Mouse (Mus musculus) c-Kit-positive CD71-positive TER-119-negative erythroid progenitor cells, embryonic 14.5 days (primary cell): ENCODE data around the gene Pnrc1.

Experiments
- DNase-seq: peaks from one replicate; pipeline ENCODE4 v3.0.0-alpha.2; 2013; ENCODE audit warnings: low read depth

The Pnrc1 gene

DNA sequence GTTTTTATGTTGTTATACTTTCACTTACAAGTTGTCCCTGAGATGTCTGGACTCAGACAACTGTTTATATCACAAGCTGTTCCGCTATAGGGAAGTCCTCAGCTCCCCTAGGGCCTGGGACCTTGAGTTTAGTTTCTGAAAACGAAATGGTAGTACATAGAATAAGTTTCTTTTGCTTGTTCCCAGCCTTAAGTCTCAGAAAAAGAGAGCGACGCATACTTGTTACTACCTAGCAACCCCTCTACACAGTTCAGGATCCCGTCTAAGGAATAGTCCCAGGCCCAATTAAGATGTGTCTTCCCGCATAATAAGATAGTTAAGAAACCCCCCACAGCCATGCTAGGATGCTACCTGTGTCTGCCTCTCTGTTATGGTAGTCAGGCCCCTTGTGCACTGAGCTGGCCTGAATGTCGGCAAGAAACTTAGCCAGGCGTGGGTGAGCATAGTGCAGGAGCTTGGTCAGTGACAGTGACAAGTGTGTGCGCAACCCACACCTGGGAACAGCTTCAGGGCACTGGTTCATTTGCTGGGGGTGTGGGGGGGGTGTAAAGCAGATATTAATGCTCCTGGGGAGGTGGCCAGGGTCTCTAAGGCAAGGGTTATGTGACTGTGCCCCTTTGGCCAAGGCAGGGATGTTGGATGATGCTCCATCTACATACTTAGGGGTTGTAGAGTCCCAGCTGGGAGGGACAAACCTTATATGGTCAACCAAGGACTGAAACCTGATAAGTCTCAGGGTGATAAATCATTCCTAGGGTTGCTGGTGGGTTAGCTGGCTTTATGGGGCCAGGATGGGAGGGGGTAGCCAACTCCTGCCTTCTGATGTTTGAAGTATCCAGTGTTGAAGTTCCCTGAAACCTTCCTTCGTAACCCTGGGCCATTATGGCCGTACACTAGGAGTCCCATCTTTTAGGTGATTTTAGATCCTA is 19.3 kb downstream of the Pnrc1 start:
- no peak for DNase-seq

GRCm38 (mm10) chr4:33264979-33265726 is 24.8 kb downstream of the Pnrc1 start:
- DNase-seq, result no peak

GRCm38 (mm10) chr4:33262897-33263296 is 27.1 kb downstream of the Pnrc1 start:
- no peak for DNase-seq

DNA sequence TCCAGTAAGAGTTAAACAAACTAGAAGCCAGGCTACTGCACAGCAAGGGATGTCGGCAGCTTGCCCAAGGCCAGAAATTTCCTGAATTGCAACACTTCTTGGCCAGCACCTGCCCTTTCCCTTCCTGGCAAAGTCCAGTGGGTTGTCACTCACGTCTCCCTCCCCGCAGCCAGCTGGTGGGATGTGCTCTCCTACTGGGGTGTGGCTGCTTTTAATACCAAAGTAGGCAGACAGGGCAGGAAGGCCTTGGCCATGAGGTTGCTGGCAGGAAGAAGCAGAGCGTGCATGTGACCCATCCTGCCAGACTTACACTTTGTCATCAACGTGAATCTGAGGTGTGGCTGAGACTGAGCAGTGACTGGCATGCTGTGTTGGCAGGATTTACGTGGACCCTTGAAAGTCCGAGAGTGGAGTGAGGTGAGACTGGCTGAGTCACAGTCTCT is 28.6 kb downstream of the Pnrc1 start:
- no peak for DNase-seq

DNA sequence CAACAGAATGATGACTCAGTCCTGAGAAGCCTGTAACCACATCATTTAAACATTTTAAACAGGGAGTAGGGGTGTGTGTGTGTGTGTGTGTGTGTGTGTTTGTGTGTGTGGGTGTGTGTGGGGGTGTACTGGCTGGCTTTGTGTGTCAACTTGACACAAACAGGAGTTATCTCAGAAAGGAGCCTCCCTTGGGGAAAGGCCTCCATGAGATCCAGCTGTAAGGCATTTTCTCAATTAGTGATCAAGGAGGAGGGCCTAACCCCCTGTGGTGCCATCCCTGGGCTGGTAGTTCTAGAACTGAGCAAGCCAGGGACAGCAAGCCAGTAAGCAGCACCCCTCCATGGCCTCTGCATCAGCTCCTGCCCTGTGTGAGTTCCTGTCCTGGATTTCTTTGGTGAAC is 29.7 kb downstream of the Pnrc1 start:
- no peak for DNase-seq

GRCm38 (mm10) chr4:33257263-33257964 is 32.5 kb downstream of the Pnrc1 start:
- DNase-seq, result no peak

DNA sequence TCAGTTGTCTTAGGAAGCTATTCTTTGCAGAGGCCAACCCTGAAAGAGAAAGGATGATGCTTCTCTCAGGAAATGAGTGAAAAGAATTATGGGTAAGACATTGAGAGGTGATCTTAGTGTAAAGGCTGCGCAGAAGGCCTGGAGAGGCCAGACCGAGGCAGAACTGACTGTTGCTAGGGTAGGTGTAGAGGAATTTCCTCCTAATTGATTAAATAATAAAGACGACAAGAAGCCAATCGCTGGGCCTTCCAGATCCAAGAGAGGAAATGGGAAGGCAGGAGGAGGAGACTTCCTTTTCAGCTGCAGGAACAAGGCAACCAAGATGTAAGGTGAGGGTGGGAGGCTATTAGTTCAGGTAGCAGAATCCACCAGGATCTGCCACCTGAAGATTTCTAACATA is 35.3 kb downstream of the Pnrc1 start:
- DNase-seq, result no peak

DNA sequence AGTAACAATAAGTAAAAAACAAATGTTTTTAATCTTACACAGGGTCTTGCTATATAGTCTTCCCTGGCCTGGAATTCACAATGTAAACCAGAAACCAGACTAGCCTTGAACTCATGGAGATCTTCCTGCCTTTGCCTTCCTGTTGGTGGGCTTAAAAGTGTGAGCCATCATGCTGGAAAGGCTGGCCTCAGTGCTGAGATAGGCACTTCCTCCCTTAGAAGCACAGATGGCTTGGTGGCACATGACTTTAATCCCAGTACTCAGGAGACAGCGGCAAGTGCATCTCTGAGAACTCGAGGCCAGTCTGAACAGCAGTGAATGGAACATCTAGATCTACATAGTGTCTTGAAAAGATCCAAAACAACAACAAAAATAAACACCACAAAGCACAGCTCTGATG is 39.1 kb downstream of the Pnrc1 start:
- DNase-seq, result no peak

DNA sequence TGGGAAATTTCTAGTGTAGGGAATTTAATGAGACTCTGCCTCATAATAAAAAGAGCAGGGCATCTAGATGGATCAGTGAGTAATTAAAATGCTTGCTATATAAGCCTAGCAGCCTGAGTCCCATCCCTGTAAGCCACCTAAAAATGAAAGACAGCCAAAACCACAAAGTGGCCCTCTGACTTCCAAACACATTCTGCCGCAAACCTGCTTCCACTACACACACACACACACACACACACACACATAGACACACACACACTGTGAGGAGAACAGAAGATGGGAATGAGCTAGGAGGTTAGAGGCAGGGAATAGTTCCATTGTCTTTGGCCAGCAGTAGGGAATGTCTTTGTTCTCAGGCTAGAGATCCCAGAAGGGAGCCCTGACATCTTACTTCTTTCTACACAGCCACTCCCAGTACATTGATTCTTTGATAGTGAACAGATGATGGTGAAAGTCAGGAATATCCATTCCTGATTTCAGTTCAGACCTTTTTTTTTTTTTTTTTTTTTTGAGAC is 40.2 kb downstream of the Pnrc1 start:
- DNase-seq, result no peak

DNA sequence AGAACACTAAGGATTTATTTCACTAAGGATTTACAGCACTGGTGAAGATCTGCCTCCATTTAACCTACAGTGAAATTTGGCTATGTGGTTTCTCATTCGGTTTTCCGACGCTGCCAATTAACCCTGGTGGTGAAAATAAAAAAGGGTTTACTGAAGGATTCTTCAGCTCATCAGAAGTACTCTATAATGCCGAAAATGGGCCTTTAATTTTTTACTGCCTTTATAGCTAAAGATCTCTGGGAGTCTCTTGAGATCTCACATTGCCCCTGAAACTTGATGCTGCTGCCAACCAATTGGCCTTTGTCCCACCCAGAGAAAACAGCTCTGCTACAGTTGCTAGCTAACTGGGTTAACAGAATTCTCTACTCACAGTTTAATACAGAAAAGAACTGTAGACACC is 41.0 kb downstream of the Pnrc1 start:
- DNase-seq, result no peak

DNA sequence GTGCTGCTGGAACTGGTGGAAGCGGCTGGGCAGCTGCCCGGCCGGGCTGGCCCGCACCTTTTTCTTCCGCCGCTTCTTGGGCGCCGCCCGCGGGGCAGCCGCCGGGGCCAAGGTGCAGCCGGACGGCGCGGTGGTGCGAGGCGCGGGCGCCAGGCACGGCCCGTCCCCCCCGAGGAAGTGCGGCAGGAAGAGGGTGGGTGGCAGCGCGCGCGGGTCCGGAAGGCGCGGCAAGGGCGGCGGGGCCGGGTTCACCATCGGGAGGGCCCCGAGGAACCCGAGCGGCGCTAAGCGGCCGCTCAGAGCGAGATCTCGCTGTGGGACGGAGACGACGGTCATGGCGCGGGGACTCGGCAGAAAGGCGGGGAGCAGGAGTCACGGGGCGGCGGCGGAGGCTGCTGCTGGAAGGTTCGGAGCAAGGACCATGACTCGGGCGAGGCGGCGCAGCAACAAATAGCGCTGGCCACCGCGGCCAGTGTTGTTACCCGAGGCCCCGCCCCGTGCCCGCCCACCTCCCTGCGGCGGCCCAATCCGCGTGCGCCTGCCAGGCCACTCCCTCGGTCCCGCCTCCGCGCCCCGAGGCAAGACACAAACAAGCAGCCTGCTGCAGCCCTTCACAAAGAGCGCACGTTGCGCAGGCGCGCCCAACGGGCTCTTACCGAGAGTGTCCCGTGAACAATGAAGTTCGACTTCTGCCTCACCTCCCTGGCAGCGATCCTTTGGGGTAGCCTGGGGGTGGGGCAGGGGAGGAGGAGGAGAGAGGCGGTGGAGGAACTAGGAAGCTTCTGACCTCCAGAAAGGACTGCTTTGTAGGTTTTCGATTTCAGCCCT is 41.7 kb downstream of the Pnrc1 start:
- peak; percentile 95 for DNase-seq

DNA sequence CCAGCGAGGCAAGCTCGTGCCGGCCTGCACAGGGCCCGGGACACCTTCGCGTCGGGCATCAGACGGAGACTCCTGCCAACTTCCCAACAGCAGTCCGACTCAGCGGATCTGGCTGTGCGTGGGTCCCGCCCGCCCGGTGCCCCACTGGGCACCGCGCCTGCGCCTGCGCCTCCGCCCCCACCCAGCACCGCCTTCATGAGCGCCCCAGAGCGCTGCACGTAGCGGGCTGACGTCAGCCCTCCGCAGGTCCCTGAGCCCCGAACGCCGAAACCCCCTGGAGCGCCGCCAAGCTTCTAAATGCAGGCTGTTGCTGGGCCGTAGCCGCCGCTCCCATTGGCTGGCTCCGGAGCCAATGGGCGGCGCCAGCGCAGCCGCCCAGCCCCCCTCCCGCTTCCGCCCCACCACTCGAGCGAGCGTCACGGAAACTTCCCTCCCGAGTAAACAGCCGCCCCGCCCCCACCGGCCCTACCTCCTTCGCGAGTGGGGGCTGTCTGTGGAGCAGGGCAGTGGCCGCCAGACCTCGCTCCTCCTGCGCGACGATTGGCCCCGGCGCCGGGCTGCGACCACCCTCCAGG is 42.4 kb downstream of the Pnrc1 start:
- DNase-seq, result peak; percentile 95

GRCm38 (mm10) chr4:33245853-33246395 is 44.0 kb downstream of the Pnrc1 start:
- DNase-seq, result no peak

GRCm38 (mm10) chr4:33243921-33244320 is 46.0 kb downstream of the Pnrc1 start:
- DNase-seq, result no peak

- no peak for DNase-seq
Measured at GRCm38 (mm10) chr4:33243016-33243758, 46.8 kb downstream of the Pnrc1 start.

DNA sequence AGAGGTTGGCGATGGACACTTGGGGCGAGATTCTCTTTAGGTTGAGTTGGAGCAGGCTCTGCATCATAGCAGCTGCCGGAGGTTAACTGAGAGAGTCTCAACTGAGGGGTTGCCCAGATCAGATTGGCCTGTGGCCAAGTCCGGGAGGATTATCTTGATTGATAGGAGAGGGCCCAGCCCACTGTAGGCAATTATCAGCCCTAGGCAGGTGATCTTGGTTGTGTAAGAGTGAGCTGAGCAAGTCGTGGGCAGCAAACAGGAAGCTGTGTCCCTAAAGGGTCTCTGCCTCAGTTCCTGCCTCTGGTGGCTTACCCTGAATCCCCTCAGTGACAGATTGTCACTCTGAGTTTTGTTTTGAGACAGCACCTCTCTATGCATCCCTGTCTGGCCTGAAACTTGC is 47.4 kb downstream of the Pnrc1 start:
- no peak for DNase-seq

GRCm38 (mm10) chr4:33230881-33231280 is 59.1 kb downstream of the Pnrc1 start:
- DNase-seq, result no peak

DNA sequence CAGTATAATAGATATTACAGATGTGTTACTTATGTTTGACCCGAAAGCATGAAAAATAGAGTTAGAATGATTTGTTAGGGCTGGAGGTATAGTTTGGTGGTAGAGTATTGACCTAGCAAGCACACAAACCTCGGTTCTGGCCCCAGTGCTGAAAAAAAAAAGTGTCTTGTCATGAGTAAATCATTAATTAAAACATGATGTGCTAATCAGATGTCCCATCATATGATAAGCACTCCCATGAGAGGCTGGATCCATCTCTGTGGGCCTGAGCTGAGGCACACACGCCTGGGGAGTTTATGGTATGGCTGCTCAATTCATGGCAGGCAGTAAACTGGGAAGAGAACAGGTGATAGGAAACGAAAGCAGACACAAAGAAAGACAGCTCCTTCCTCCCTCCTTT is 60.3 kb downstream of the Pnrc1 start:
- DNase-seq, result no peak

GRCm38 (mm10) chr4:33227164-33227563 is 62.8 kb downstream of the Pnrc1 start:
- DNase-seq, result no peak
